Mouse (Mus musculus) testis, adult 2 months (tissue): ENCODE measurements around the gene Ankdd1b. TPM values are rescaled to one million over a fixed set of nuclear protein-coding genes. Genes with fewer than 3 reads are reported as not detected.

Experiments used
- H3K27ac ChIP-seq: fragments of 200-500 bp; 2 replicates; pipeline ENCODE4 v1.5.1; 2012; ENCODE audit warnings: low read depth, low read length; ENCODE audit not compliant: control insufficient read depth, insufficient read depth
- H3K27me3 ChIP-seq: fragments of 200-500 bp; 2 replicates; pipeline ENCODE4 v1.6.1; 2012; ENCODE audit warnings: mild to moderate bottlenecking, low read length, moderate library complexity; ENCODE audit not compliant: control insufficient read depth, insufficient read depth
- H3K36me3 ChIP-seq: fragments of 200-500 bp; 2 replicates; pipeline ENCODE4 v1.6.1; 2012; ENCODE audit warnings: mild to moderate bottlenecking, low read length; ENCODE audit not compliant: control insufficient read depth, insufficient read depth
- H3K4me1 ChIP-seq: fragments of 200-500 bp; 2 replicates; pipeline ENCODE4 v1.6.1; 2012; ENCODE audit warnings: low read length; ENCODE audit not compliant: control insufficient read depth, insufficient read depth
- H3K4me3 ChIP-seq: fragments of 200-500 bp; 2 replicates; pipeline ENCODE4 v1.5.1; 2012; ENCODE audit warnings: low read depth, mild to moderate bottlenecking, low read length, moderate library complexity, mixed read lengths; ENCODE audit not compliant: control insufficient read depth
- CTCF ChIP-seq: fragments of 200-500 bp; IDR thresholded peaks from 2 replicates; pipeline ENCODE4 v1.5.1; 2012; ENCODE audit warnings: low read depth, mild to moderate bottlenecking, inconsistent platforms, low read length, moderate library complexity; ENCODE audit not compliant: control insufficient read depth, insufficient read depth, insufficient replicate concordance
- POLR2A ChIP-seq: fragments of 200-500 bp; IDR thresholded peaks from 2 replicates; pipeline ENCODE4 v1.6.1; 2012; ENCODE audit warnings: low read depth, mild to moderate bottlenecking, inconsistent platforms, low read length, moderate library complexity; ENCODE audit not compliant: control insufficient read depth
- polyA plus RNA-seq: library from polyadenylated mRNA; depleted of rRNA; stranded (reverse); fragments of >200 nt; gene quantifications from 2 replicates; pipeline ENCODE4 v1.2.3, GENCODE M21; 2012

Ankdd1b gene
- polyA plus RNA-seq, 1 experiment, result 0.99 TPM

- TF ChIP-seq POLR2A (no peak), CTCF (no peak)
- no peaks in the 10 kb centered on the region for H3K27me3 ChIP-seq
- no peak overlapping the region for H3K4me3 ChIP-seq
- no peaks in the 10 kb centered on the region for H3K36me3 ChIP-seq
- H3K27ac ChIP-seq, result no peak overlapping the region
- no peaks in the 10 kb centered on the region; the same call in 1 of the 2 replicates for H3K4me1 ChIP-seq
Observed at GRCm38 (mm10) chr13:96434899-96435331, 36.1 kb downstream of the Ankdd1b start.

GRCm38 (mm10) chr13:96433648-96434190 lies 37.3 kb downstream of the Ankdd1b start:
- no peak for TF ChIP-seq CTCF
- H3K4me1 ChIP-seq, result no peaks in the 10 kb centered on the region; the same call in 1 of the 2 replicates
- no peak overlapping the region for H3K4me3 ChIP-seq
- no peaks in the 10 kb centered on the region for H3K27me3 ChIP-seq
- H3K27ac ChIP-seq, result no peak overlapping the region
- no peaks in the 10 kb centered on the region for H3K36me3 ChIP-seq

- TF ChIP-seq CTCF, result no peak
- no peak for TF ChIP-seq POLR2A
- Histone ChIP-seq H3K36me3 (no peaks in the 10 kb centered on the region), H3K27me3 (no peaks in the 10 kb centered on the region), H3K27ac (no peak overlapping the region), H3K4me3 (no peak overlapping the region), H3K4me1 (no peaks in the 10 kb centered on the region; the same call in 1 of the 2 replicates)
Observed at GRCm38 (mm10) chr13:96433041-96433440, 38.0 kb downstream of the Ankdd1b start.

- Histone ChIP-seq H3K4me3 (no peak overlapping the region), H3K27ac (no peak overlapping the region), H3K27me3 (no peaks in the 10 kb centered on the region), H3K36me3 (no peaks in the 10 kb centered on the region), H3K4me1 (no peaks in the 10 kb centered on the region; the same call in 1 of the 2 replicates)
- TF ChIP-seq POLR2A (no peak), CTCF (no peak)
Observed at GRCm38 (mm10) chr13:96432376-96432811, 38.6 kb downstream of the Ankdd1b start.

- no peaks in the 10 kb centered on the region for H3K36me3 ChIP-seq
- H3K27ac ChIP-seq, result no peak overlapping the region
- peak; percentile 71; the same call in 1 of the 2 replicates for TF ChIP-seq CTCF
- TF ChIP-seq POLR2A, result no peak
- H3K4me1 ChIP-seq, result no peaks in the 10 kb centered on the region; the same call in 1 of the 2 replicates
- no peaks in the 10 kb centered on the region for H3K27me3 ChIP-seq
- no peak overlapping the region for H3K4me3 ChIP-seq
Observed at GRCm38 (mm10) chr13:96431595-96432156, 39.3 kb downstream of the Ankdd1b start.

GRCm38 (mm10) chr13:96428531-96428930 lies 42.5 kb downstream of the Ankdd1b start:
- Histone ChIP-seq H3K27ac (no peak overlapping the region), H3K36me3 (no peaks in the 10 kb centered on the region), H3K4me1 (no peaks in the 10 kb centered on the region; the same call in 1 of the 2 replicates), H3K27me3 (no peaks in the 10 kb centered on the region), H3K4me3 (no peak overlapping the region)
- TF ChIP-seq CTCF, result no peak
- no peak for TF ChIP-seq POLR2A

- Histone ChIP-seq H3K27me3 (no peaks in the 10 kb centered on the region), H3K36me3 (no peaks in the 10 kb centered on the region), H3K4me3 (no peak overlapping the region), H3K27ac (no peak overlapping the region), H3K4me1 (no peaks in the 10 kb centered on the region; the same call in 1 of the 2 replicates)
- no peak for TF ChIP-seq CTCF
- TF ChIP-seq POLR2A, result no peak
Observed at GRCm38 (mm10) chr13:96426044-96426443, 45.0 kb downstream of the Ankdd1b start.
